Mouse (Mus musculus): ENCODE results near the gene Ifnar1. TPM values are rescaled to one million over a fixed set of nuclear protein-coding genes. Genes with fewer than 3 reads are reported as not detected.
A peak's percentile ranks its signal among the peaks of the same experiment; 100 is the strongest.

Ifnar1 gene
- total and polyA plus RNA-seq, 3 experiments, result 16.2 to 103 (median 72.3) TPM

GRCm38 (mm10) chr16:91458976-91459375 is 26.1 kb upstream of the Ifnar1 start:
- Histone ChIP-seq H3K4me3 (ENCODE audit: low read depth, low read length) (no peak overlapping the region; the same call in 1 of the 2 replicates), H3K36me3 (replicated peaks) (peaks cover 39% of the 10 kb centered on the region), H3K9me3 (replicated peaks) (peaks cover 15% of the 10 kb centered on the region), H3K4me1 (ENCODE audit: insufficient read depth, low read depth, low read length) (peaks cover 55% of the 10 kb centered on the region), H3K27me3 (ENCODE audit: insufficient read depth, low read length) (no peaks in the 10 kb centered on the region)
- TF ChIP-seq TAL1 (conservative IDR thresholded peaks at IDR 0.05; ENCODE audit: low read depth, low read length) (no peak), CTCF (IDR thresholded peaks at IDR 0.05; ENCODE audit: low read depth, low read length) (no peak), GATA2 (IDR thresholded peaks at IDR 0.05; ENCODE audit: borderline replicate concordance, low read depth, low read length) (no peak), GATA1 (IDR thresholded peaks at IDR 0.05; ENCODE audit: borderline replicate concordance, low read length) (no peak), POLR2AphosphoS5 (IDR thresholded peaks at IDR 0.05; ENCODE audit: insufficient replicate concordance, low read depth, low read length) (no peak)
- DNase-seq (ENCODE audit: low spot score), result no peak
- no peak for ATAC-seq (ENCODE audit: extremely low read depth, insufficient number of reproducible peaks, low FRiP score, poor library complexity, severe bottlenecking)

GRCm38 (mm10) chr16:91459396-91459795 is 25.6 kb upstream of the Ifnar1 start:
- H3K9me3 ChIP-seq (replicated peaks), result peaks cover 15% of the 10 kb centered on the region
- peaks cover 55% of the 10 kb centered on the region for H3K4me1 ChIP-seq (ENCODE audit: insufficient read depth, low read depth, low read length)
- TF ChIP-seq TAL1 (conservative IDR thresholded peaks at IDR 0.05; ENCODE audit: low read depth, low read length) (no peak), GATA1 (IDR thresholded peaks at IDR 0.05; ENCODE audit: borderline replicate concordance, low read length) (no peak), CTCF (IDR thresholded peaks at IDR 0.05; ENCODE audit: low read depth, low read length) (no peak), GATA2 (IDR thresholded peaks at IDR 0.05; ENCODE audit: borderline replicate concordance, low read depth, low read length) (no peak), POLR2AphosphoS5 (IDR thresholded peaks at IDR 0.05; ENCODE audit: insufficient replicate concordance, low read depth, low read length) (no peak)
- no peak for DNase-seq (ENCODE audit: low spot score)
- H3K4me3 ChIP-seq (ENCODE audit: low read depth, low read length), result no peak overlapping the region
- H3K36me3 ChIP-seq (replicated peaks), result peaks cover 39% of the 10 kb centered on the region
- ATAC-seq (ENCODE audit: extremely low read depth, insufficient number of reproducible peaks, low FRiP score, poor library complexity, severe bottlenecking), result no peak
- no peaks in the 10 kb centered on the region for H3K27me3 ChIP-seq (ENCODE audit: insufficient read depth, low read length)

- TF ChIP-seq CTCF (IDR thresholded peaks at IDR 0.05; ENCODE audit: low read depth, low read length), result peak; percentile 22
- TF ChIP-seq POLR2AphosphoS5 (IDR thresholded peaks at IDR 0.05; ENCODE audit: insufficient replicate concordance, low read depth, low read length), result no peak
- Histone ChIP-seq H3K27me3 (ENCODE audit: insufficient read depth, low read length) (no peaks in the 10 kb centered on the region), H3K4me3 (ENCODE audit: low read depth, low read length) (no peak overlapping the region), H3K36me3 (replicated peaks) (peaks cover 39% of the 10 kb centered on the region), H3K4me1 (ENCODE audit: insufficient read depth, low read depth, low read length) (peaks cover 55% of the 10 kb centered on the region), H3K9me3 (replicated peaks) (peaks cover 15% of the 10 kb centered on the region)
- DNase-seq (ENCODE audit: low spot score) (no peak), ATAC-seq (ENCODE audit: extremely low read depth, insufficient number of reproducible peaks, low FRiP score, poor library complexity, severe bottlenecking) (no peak)
Observed at GRCm38 (mm10) chr16:91459841-91460370, 25.1 kb upstream of the Ifnar1 start.

- ATAC-seq (ENCODE audit: extremely low read depth, insufficient number of reproducible peaks, low FRiP score, poor library complexity, severe bottlenecking) (no peak), DNase-seq (ENCODE audit: low spot score) (no peak)
- peak overlapping the region; percentile 9; the same call in 1 of the 2 replicates for H3K4me3 ChIP-seq (ENCODE audit: low read depth, low read length)
- peaks cover 61% of the 10 kb centered on the region for H3K4me1 ChIP-seq (ENCODE audit: insufficient read depth, low read depth, low read length)
- peaks cover 15% of the 10 kb centered on the region for H3K9me3 ChIP-seq (replicated peaks)
- peaks cover 39% of the 10 kb centered on the region for H3K36me3 ChIP-seq (replicated peaks)
- H3K27me3 ChIP-seq (ENCODE audit: insufficient read depth, low read length), result no peaks in the 10 kb centered on the region
- no peak for TF ChIP-seq GATA1 (IDR thresholded peaks at IDR 0.05; ENCODE audit: borderline replicate concordance, low read length)
- TF ChIP-seq GATA2 (IDR thresholded peaks at IDR 0.05; ENCODE audit: borderline replicate concordance, low read depth, low read length), result no peak
- no peak for TF ChIP-seq TAL1 (conservative IDR thresholded peaks at IDR 0.05; ENCODE audit: low read depth, low read length)
- TF ChIP-seq POLR2AphosphoS5 (IDR thresholded peaks at IDR 0.05; ENCODE audit: insufficient replicate concordance, low read depth, low read length), result no peak
- TF ChIP-seq CTCF (IDR thresholded peaks at IDR 0.05; ENCODE audit: low read depth, low read length), result no peak
Observed at GRCm38 (mm10) chr16:91461066-91461638, 23.9 kb upstream of the Ifnar1 start.

- H3K4me3 ChIP-seq (ENCODE audit: low read depth, low read length), result peak overlapping the region; percentile 28; the same call in 1 of the 2 replicates
- TF ChIP-seq GATA1 (IDR thresholded peaks at IDR 0.05; ENCODE audit: borderline replicate concordance, low read length) (no peak), CTCF (IDR thresholded peaks at IDR 0.05; ENCODE audit: low read depth, low read length) (no peak), TAL1 (conservative IDR thresholded peaks at IDR 0.05; ENCODE audit: low read depth, low read length) (no peak), POLR2AphosphoS5 (IDR thresholded peaks at IDR 0.05; ENCODE audit: insufficient replicate concordance, low read depth, low read length) (no peak), GATA2 (IDR thresholded peaks at IDR 0.05; ENCODE audit: borderline replicate concordance, low read depth, low read length) (no peak)
- peaks cover 36% of the 10 kb centered on the region for H3K36me3 ChIP-seq (replicated peaks)
- H3K27me3 ChIP-seq (ENCODE audit: insufficient read depth, low read length), result no peaks in the 10 kb centered on the region
- peaks cover 10% of the 10 kb centered on the region for H3K9me3 ChIP-seq (replicated peaks)
- peaks cover 63% of the 10 kb centered on the region for H3K4me1 ChIP-seq (ENCODE audit: insufficient read depth, low read depth, low read length)
- DNase-seq (ENCODE audit: low spot score), result no peak
- no peak for ATAC-seq (ENCODE audit: extremely low read depth, insufficient number of reproducible peaks, low FRiP score, poor library complexity, severe bottlenecking)
Observed at GRCm38 (mm10) chr16:91461773-91462181, 23.3 kb upstream of the Ifnar1 start.

- peaks cover 66% of the 10 kb centered on the region for H3K4me1 ChIP-seq (ENCODE audit: insufficient read depth, low read depth, low read length)
- H3K9me3 ChIP-seq (replicated peaks), result peaks cover 5% of the 10 kb centered on the region; the same call in 1 of the 2 replicates
- peaks cover 32% of the 10 kb centered on the region for H3K36me3 ChIP-seq (replicated peaks)
- DNase-seq (ENCODE audit: low spot score), result no peak
- peak overlapping the region; percentile 52; the same call in 1 of the 2 replicates for H3K4me3 ChIP-seq (ENCODE audit: low read depth, low read length)
- H3K27me3 ChIP-seq (ENCODE audit: insufficient read depth, low read length), result no peaks in the 10 kb centered on the region
- TF ChIP-seq GATA2 (IDR thresholded peaks at IDR 0.05; ENCODE audit: borderline replicate concordance, low read depth, low read length), result no peak
- no peak for TF ChIP-seq TAL1 (conservative IDR thresholded peaks at IDR 0.05; ENCODE audit: low read depth, low read length)
- no peak for TF ChIP-seq CTCF (IDR thresholded peaks at IDR 0.05; ENCODE audit: low read depth, low read length)
- TF ChIP-seq POLR2AphosphoS5 (IDR thresholded peaks at IDR 0.05; ENCODE audit: insufficient replicate concordance, low read depth, low read length), result no peak
- ATAC-seq (ENCODE audit: extremely low read depth, insufficient number of reproducible peaks, low FRiP score, poor library complexity, severe bottlenecking), result no peak
Observed at GRCm38 (mm10) chr16:91462644-91463043, 22.4 kb upstream of the Ifnar1 start.
